Mouse (Mus musculus) forebrain, embryonic 12.5 days (tissue): ENCODE results near the gene Gm13539. TPM values are rescaled to one million over a fixed set of nuclear protein-coding genes. Genes with fewer than 3 reads are reported as not detected.
"Not testable (repeated sequence)": the region's sequence is repeated elsewhere in the genome, so short reads cannot be mapped to it uniquely, and the experiment has no call there.

ENCODE experiments used
- ATAC-seq: fragments of 200-750 bp; cut with Nextera tagmentation; 2 replicates; pipeline ENCODE4 v1.8.0; 2017; ENCODE audit warnings: moderate TSS enrichment; ENCODE audit not compliant: low FRiP score
- H3K27ac ChIP-seq: fragments of 300-500 bp; sonication (generic); 2 replicates; pipeline ENCODE4 v1.5.1; 2016; ENCODE audit warnings: mild to moderate bottlenecking
- H3K27me3 ChIP-seq: fragments of 300-500 bp; sonication (generic); 2 replicates; pipeline ENCODE4 v1.6.1; 2016; ENCODE audit warnings: mild to moderate bottlenecking
- H3K36me3 ChIP-seq: fragments of 300-500 bp; sonication (generic); replicated peaks from 2 replicates; pipeline ENCODE4 v1.6.1; 2016; ENCODE audit warnings: mild to moderate bottlenecking
- H3K4me1 ChIP-seq: fragments of 300-500 bp; sonication (generic); 2 replicates; pipeline ENCODE4 v1.6.1; 2016
- H3K4me2 ChIP-seq: fragments of 300-500 bp; sonication (generic); 2 replicates; pipeline ENCODE4 v1.6.1; 2016; ENCODE audit warnings: mild to moderate bottlenecking, moderate library complexity
- H3K4me3 ChIP-seq: fragments of 300-500 bp; sonication (generic); replicated peaks from 2 replicates; pipeline ENCODE4 v1.5.1; 2016; ENCODE audit warnings: mild to moderate bottlenecking
- H3K9ac ChIP-seq: fragments of 300-500 bp; sonication (generic); 2 replicates; pipeline ENCODE4 v1.6.1; 2016; ENCODE audit warnings: mild to moderate bottlenecking
- H3K9me3 ChIP-seq: fragments of 300-500 bp; sonication (generic); 2 replicates; pipeline ENCODE4 v1.6.1; 2016
- WGBS: fragments of 180-500 bp; shearing (Covaris S2); methylation state at CpG from one replicate; pipeline ENCODE4 v1.1.7; 2016; 5-methylcytosine and 5-hydroxymethylcytosine counted together
- polyA plus RNA-seq: library from polyadenylated mRNA; unstranded; fragments of >200 nt; fragmentation: Nextera tagmentation; extraction: Ambion mirVana; gene quantifications from 2 replicates; pipeline ENCODE4 v1.2.1, GENCODE M21; 2016

Gm13539 gene
- polyA plus RNA-seq, 1 experiment from 2014 or later, result not detected

GRCm38 (mm10) chr2:25780921-25781320, 1.1 kb upstream of the Gm13539 start:
- WGBS, result 63% methylated on average over 4 of the region's 4 CpGs
- ATAC-seq, result no peak
- no peak overlapping the region for H3K4me2 ChIP-seq
- H3K27me3 ChIP-seq, result peaks cover 3% of the 10 kb centered on the region; the same call in 1 of the 2 replicates
- H3K9me3 ChIP-seq, result no peaks in the 10 kb centered on the region
- H3K36me3 ChIP-seq, result no peaks in the 10 kb centered on the region
- H3K4me3 ChIP-seq, result no peak overlapping the region
- no peaks in the 10 kb centered on the region for H3K4me1 ChIP-seq
- no peak overlapping the region for H3K9ac ChIP-seq
- H3K27ac ChIP-seq, result no peak overlapping the region

- 76% methylated on average over 5 of the region's 5 CpGs for WGBS
- no peak for ATAC-seq
- peaks cover 3% of the 10 kb centered on the region; the same call in 1 of the 2 replicates for H3K27me3 ChIP-seq
- H3K4me3 ChIP-seq, result no peak overlapping the region
- H3K27ac ChIP-seq, result no peak overlapping the region
- H3K9ac ChIP-seq, result no peak overlapping the region
- no peaks in the 10 kb centered on the region for H3K9me3 ChIP-seq
- H3K4me2 ChIP-seq, result no peak overlapping the region
- no peaks in the 10 kb centered on the region for H3K4me1 ChIP-seq
- no peaks in the 10 kb centered on the region for H3K36me3 ChIP-seq
Measured at GRCm38 (mm10) chr2:25785573-25786322, 3.7 kb downstream of the Gm13539 start.

- no peaks in the 10 kb centered on the region for H3K4me1 ChIP-seq
- no peak for ATAC-seq
- WGBS, result 90% methylated on average over 3 of the region's 3 CpGs
- no peak overlapping the region for H3K4me3 ChIP-seq
- no peaks in the 10 kb centered on the region for H3K9me3 ChIP-seq
- no peaks in the 10 kb centered on the region for H3K36me3 ChIP-seq
- H3K9ac ChIP-seq, result no peak overlapping the region
- H3K4me2 ChIP-seq, result no peak overlapping the region
- no peak overlapping the region for H3K27ac ChIP-seq
- 0 out of 2 replicates have a peak, but pooled peaks cover 3% of the 10 kb centered on the region for H3K27me3 ChIP-seq
Measured at GRCm38 (mm10) chr2:25789092-25789491, 7.0 kb downstream of the Gm13539 start.

- no peak overlapping the region for H3K27ac ChIP-seq
- H3K4me2 ChIP-seq, result no peak overlapping the region
- H3K9ac ChIP-seq, result no peak overlapping the region
- no peak for ATAC-seq
- no peak overlapping the region for H3K4me3 ChIP-seq
- peaks cover 11% of the 10 kb centered on the region for H3K4me1 ChIP-seq
- H3K9me3 ChIP-seq, result no peaks in the 10 kb centered on the region
- H3K27me3 ChIP-seq, result no peaks in the 10 kb centered on the region
- 48% methylated on average over 2 of the region's 2 CpGs for WGBS
- H3K36me3 ChIP-seq, result no peaks in the 10 kb centered on the region
Measured at GRCm38 (mm10) chr2:25797635-25798034, 15.6 kb downstream of the Gm13539 start.

GRCm38 (mm10) chr2:25798065-25798464, 16.0 kb downstream of the Gm13539 start:
- Histone ChIP-seq H3K27me3 (no peaks in the 10 kb centered on the region), H3K36me3 (no peaks in the 10 kb centered on the region), H3K27ac (no peak overlapping the region), H3K9me3 (no peaks in the 10 kb centered on the region), H3K4me2 (no peak overlapping the region), H3K4me1 (peaks cover 11% of the 10 kb centered on the region), H3K9ac (no peak overlapping the region), H3K4me3 (no peak overlapping the region)
- no peak for ATAC-seq
- 45% methylated on average over 5 of the region's 5 CpGs for WGBS

GRCm38 (mm10) chr2:25811711-25812110, 29.7 kb downstream of the Gm13539 start:
- 67% methylated on average over 2 of the region's 2 CpGs for WGBS
- no peaks in the 10 kb centered on the region for H3K4me1 ChIP-seq
- ATAC-seq, result no peak

GRCm38 (mm10) chr2:25813364-25813763, 31.3 kb downstream of the Gm13539 start:
- WGBS, result 83% methylated on average over 5 of the region's 5 CpGs
- ATAC-seq, result no peak
- Histone ChIP-seq H3K4me2 (no peak overlapping the region), H3K27me3 (0 out of 2 replicates have a peak, but pooled peaks cover 2% of the 10 kb centered on the region), H3K9ac (no peak overlapping the region), H3K4me3 (no peak overlapping the region), H3K27ac (no peak overlapping the region), H3K36me3 (no peaks in the 10 kb centered on the region), H3K9me3 (no peaks in the 10 kb centered on the region), H3K4me1 (no peaks in the 10 kb centered on the region)

More at GRCm38 (mm10) chr2:25811711-25812110, 29.7 kb downstream of the Gm13539 start:
- Histone ChIP-seq H3K9me3 (no peaks in the 10 kb centered on the region), H3K36me3 (no peaks in the 10 kb centered on the region), H3K27me3 (0 out of 2 replicates have a peak, but pooled peaks cover under 1% of the 10 kb centered on the region), H3K27ac (no peak overlapping the region), H3K4me3 (no peak overlapping the region), H3K9ac (no peak overlapping the region), H3K4me2 (no peak overlapping the region)

DNA sequence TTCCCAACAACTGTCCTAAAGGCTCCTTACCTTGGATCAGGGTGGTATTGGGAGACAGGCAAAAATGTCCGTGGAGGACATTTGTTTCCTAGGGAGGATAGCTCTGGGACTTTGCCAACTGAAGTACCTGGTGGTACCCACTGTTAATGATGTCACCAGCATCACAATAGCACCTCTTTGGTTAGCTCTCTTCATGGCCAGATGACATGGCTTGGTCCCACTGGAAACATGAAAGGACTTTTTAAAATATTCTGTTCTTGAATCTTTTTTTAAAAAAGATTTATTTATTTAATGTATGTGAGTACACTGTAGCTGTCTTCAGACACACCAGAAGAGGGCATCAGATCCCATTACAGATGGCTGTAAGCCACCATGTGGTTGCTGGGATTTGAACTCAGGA, 33.7 kb downstream of the Gm13539 start, which contains the start of gene Glt6d1:
Gene Glt6d1, minus strand, starts transcription at position 101 of the 400 bp plus-strand sequence.
- not testable (repeated sequence) for H3K4me2 ChIP-seq, H3K9ac ChIP-seq, H3K27ac ChIP-seq, H3K9me3 ChIP-seq, ATAC-seq, H3K27me3 ChIP-seq, H3K4me3 ChIP-seq, H3K4me1 ChIP-seq, H3K36me3 ChIP-seq
- WGBS, result 78% methylated on average over 1 of the region's 1 CpGs

DNA sequence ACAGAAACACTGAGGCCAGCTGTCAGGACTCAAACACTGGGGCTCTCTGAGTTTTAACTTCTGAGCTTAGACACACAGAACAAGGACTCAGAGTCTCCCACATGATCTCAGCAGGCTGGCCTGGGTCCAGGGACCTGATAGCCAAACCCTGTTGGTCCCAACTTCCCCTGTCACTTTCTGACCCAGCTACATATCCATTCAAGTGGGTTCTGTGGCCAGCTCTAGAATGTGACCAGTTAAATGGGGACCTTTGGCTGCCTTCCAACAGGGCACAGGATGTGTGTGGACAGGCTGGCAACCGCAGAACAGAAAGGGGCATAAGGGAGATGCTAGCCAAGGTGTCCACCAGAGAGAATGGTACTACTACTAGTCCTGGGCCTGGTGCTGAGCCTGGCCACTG, 40.7 kb downstream of the Gm13539 start, which contains the start of gene Lcn9:
Gene Lcn9, plus strand, starts transcription at position 348 of the 400 bp plus-strand sequence.
- no peak within 1 kb of the TSS for H3K4me2 ChIP-seq
- H3K4me1 ChIP-seq, result no peaks in the 10 kb centered on the region
- ATAC-seq, result no peak
- 93% methylated on average over 1 of the region's 1 CpGs for WGBS
- no peak within 1 kb of the TSS for H3K4me3 ChIP-seq
- H3K27ac ChIP-seq, result no peak within 1 kb of the TSS
- no peaks in the 10 kb centered on the region for H3K9me3 ChIP-seq
- H3K9ac ChIP-seq, result no peak within 1 kb of the TSS
- no peaks in the 10 kb centered on the region for H3K36me3 ChIP-seq
- no peaks in the 10 kb centered on the region for H3K27me3 ChIP-seq

DNA sequence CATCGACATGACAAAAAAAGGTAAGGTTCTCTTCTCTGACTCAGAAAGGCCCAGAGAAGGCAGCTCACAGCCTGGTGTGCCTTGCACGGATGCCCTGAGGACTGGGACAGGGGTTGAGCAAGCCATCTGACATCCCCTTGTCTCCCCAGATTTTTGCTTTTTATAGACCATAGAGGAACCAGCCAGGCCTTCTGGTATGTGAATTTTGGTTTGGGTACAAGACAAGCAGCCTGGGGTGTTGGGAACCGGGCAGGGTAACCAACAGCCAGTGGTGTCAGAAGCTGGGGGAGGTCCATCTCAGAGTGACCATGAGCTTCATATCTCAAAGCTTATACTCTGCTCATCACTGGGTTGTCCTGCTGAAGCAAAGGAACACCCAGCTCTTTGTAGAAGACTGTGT, 42.7 kb downstream of the Gm13539 start:
- Histone ChIP-seq H3K27me3 (no peaks in the 10 kb centered on the region), H3K4me3 (no peak overlapping the region), H3K4me1 (no peaks in the 10 kb centered on the region), H3K27ac (no peak overlapping the region), H3K9ac (no peak overlapping the region), H3K36me3 (no peaks in the 10 kb centered on the region), H3K4me2 (no peak overlapping the region), H3K9me3 (no peaks in the 10 kb centered on the region)
- ATAC-seq, result no peak
- WGBS, result 92% methylated on average over 3 of the region's 3 CpGs

- H3K9ac ChIP-seq, result no peak overlapping the region
- ATAC-seq, result no peak
- no peaks in the 10 kb centered on the region for H3K4me1 ChIP-seq
- H3K27ac ChIP-seq, result no peak overlapping the region
- H3K4me3 ChIP-seq, result no peak overlapping the region
- no peaks in the 10 kb centered on the region for H3K36me3 ChIP-seq
- H3K4me2 ChIP-seq, result no peak overlapping the region
- H3K27me3 ChIP-seq, result no peaks in the 10 kb centered on the region
- no peaks in the 10 kb centered on the region for H3K9me3 ChIP-seq
- WGBS, result 74% methylated on average over 8 of the region's 8 CpGs
Measured at GRCm38 (mm10) chr2:25828344-25828947, 46.4 kb downstream of the Gm13539 start.

DNA sequence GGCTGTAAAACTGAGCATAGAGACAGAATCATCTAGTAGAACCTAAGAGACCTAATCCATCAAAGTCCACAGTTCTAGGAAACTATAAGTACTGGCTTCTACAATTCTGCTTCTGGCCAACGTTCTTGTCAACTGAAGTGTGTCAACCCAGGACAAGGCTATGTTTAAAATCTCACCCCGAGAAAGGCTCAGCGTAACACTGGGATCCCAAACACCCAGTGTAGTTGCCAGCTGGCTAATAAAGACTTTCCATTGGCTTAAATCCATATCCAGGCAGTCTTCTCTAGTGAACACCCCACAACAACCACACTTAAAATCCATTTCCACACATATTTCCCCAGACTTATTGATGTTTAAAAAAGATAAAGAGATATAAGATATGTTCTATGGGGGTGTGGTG, 48.7 kb downstream of the Gm13539 start:
- 91% methylated on average over 3 of the region's 3 CpGs for WGBS
- H3K27ac ChIP-seq, result no peak overlapping the region
- no peaks in the 10 kb centered on the region for H3K36me3 ChIP-seq
- no peak for ATAC-seq
- H3K4me3 ChIP-seq, result no peak overlapping the region
- no peaks in the 10 kb centered on the region for H3K4me1 ChIP-seq
- H3K27me3 ChIP-seq, result no peaks in the 10 kb centered on the region
- no peak overlapping the region for H3K4me2 ChIP-seq
- no peaks in the 10 kb centered on the region for H3K9me3 ChIP-seq
- H3K9ac ChIP-seq, result no peak overlapping the region
